Mouse (Mus musculus): Measurements from ENCODE around the gene Sdad1. TPM values are rescaled to one million over a fixed set of nuclear protein-coding genes. Genes with fewer than 3 reads are reported as not detected.

Sdad1 gene
- polyA plus RNA-seq, 1 experiment from 2014 or later, result 39.5 TPM

GRCm38 (mm10) chr5:92331122-92331521, 20.8 kb upstream of the Sdad1 start:
- 89% methylated on average over 12 of the region's 12 CpGs for WGBS
- Histone ChIP-seq H3K4me3 (no peak overlapping the region), H3K4me1 (no peaks in the 10 kb centered on the region), H3K27me3 (ENCODE audit: insufficient read depth, poor library complexity, severe bottlenecking) (no peaks in the 10 kb centered on the region), H3K27ac (no peak overlapping the region), H3K36me3 (no peaks in the 10 kb centered on the region), H3K9me3 (no peaks in the 10 kb centered on the region)
- DNase-seq (ENCODE audit: low spot score), result no peak

- H3K9me3 ChIP-seq, result no peaks in the 10 kb centered on the region
- DNase-seq (ENCODE audit: low spot score), result no peak
- no peak within 1 kb of the TSS for H3K4me3 ChIP-seq
- WGBS, result 81% methylated on average over 7 of the region's 7 CpGs
- H3K27ac ChIP-seq, result no peak within 1 kb of the TSS
- no peaks in the 10 kb centered on the region for H3K4me1 ChIP-seq
- H3K27me3 ChIP-seq (ENCODE audit: insufficient read depth, poor library complexity, severe bottlenecking), result no peaks in the 10 kb centered on the region
- H3K36me3 ChIP-seq, result no peaks in the 10 kb centered on the region
Measured at GRCm38 (mm10) chr5:92327929-92328328, 17.6 kb upstream of the Sdad1 start, which contains the start of gene Cxcl9. TSS of gene Cxcl9 (minus strand) at chr5:92328079.

GRCm38 (mm10) chr5:92327367-92327766, 17.1 kb upstream of the Sdad1 start:
- H3K36me3 ChIP-seq, result no peaks in the 10 kb centered on the region
- WGBS, result 74% methylated on average over 6 of the region's 6 CpGs
- H3K27ac ChIP-seq, result no peak overlapping the region
- no peaks in the 10 kb centered on the region for H3K27me3 ChIP-seq (ENCODE audit: insufficient read depth, poor library complexity, severe bottlenecking)
- no peaks in the 10 kb centered on the region for H3K9me3 ChIP-seq
- no peak for DNase-seq (ENCODE audit: low spot score)
- no peak overlapping the region for H3K4me3 ChIP-seq
- no peaks in the 10 kb centered on the region for H3K4me1 ChIP-seq

- Histone ChIP-seq H3K36me3 (no peaks in the 10 kb centered on the region), H3K27me3 (ENCODE audit: insufficient read depth, poor library complexity, severe bottlenecking) (no peaks in the 10 kb centered on the region), H3K27ac (no peak overlapping the region), H3K4me1 (no peaks in the 10 kb centered on the region), H3K9me3 (no peaks in the 10 kb centered on the region), H3K4me3 (no peak overlapping the region)
- no peak for DNase-seq (ENCODE audit: low spot score)
- WGBS, result 65% methylated on average over 5 of the region's 5 CpGs
Measured at GRCm38 (mm10) chr5:92323264-92323663, 13.0 kb upstream of the Sdad1 start.

- Histone ChIP-seq H3K9me3 (no peaks in the 10 kb centered on the region), H3K4me1 (no peaks in the 10 kb centered on the region), H3K27me3 (ENCODE audit: insufficient read depth, poor library complexity, severe bottlenecking) (no peaks in the 10 kb centered on the region), H3K27ac (no peak overlapping the region), H3K4me3 (no peak overlapping the region), H3K36me3 (no peaks in the 10 kb centered on the region)
- WGBS, result 77% methylated on average over 4 of the region's 4 CpGs
- no peak for DNase-seq (ENCODE audit: low spot score)
Measured at GRCm38 (mm10) chr5:92322612-92323011, 12.3 kb upstream of the Sdad1 start.

- H3K27ac ChIP-seq, result no peak overlapping the region
- no peaks in the 10 kb centered on the region for H3K36me3 ChIP-seq
- H3K9me3 ChIP-seq, result no peaks in the 10 kb centered on the region
- DNase-seq (ENCODE audit: low spot score), result no peak
- H3K4me1 ChIP-seq, result no peaks in the 10 kb centered on the region
- 66% methylated on average over 8 of the region's 8 CpGs for WGBS
- no peaks in the 10 kb centered on the region for H3K27me3 ChIP-seq (ENCODE audit: insufficient read depth, poor library complexity, severe bottlenecking)
- H3K4me3 ChIP-seq, result no peak overlapping the region
Measured at GRCm38 (mm10) chr5:92321631-92322400, 11.5 kb upstream of the Sdad1 start.

GRCm38 (mm10) chr5:92318596-92318995, 8.3 kb upstream of the Sdad1 start:
- Histone ChIP-seq H3K27ac (no peak overlapping the region), H3K4me1 (no peaks in the 10 kb centered on the region), H3K27me3 (ENCODE audit: insufficient read depth, poor library complexity, severe bottlenecking) (no peaks in the 10 kb centered on the region), H3K9me3 (no peaks in the 10 kb centered on the region), H3K36me3 (no peaks in the 10 kb centered on the region), H3K4me3 (no peak overlapping the region)
- WGBS, result 90% methylated on average over 14 of the region's 14 CpGs
- no peak for DNase-seq (ENCODE audit: low spot score)

- H3K4me3 ChIP-seq, result no peak overlapping the region
- H3K27ac ChIP-seq, result no peak overlapping the region
- no peaks in the 10 kb centered on the region for H3K9me3 ChIP-seq
- WGBS, result 85% methylated on average over 7 of the region's 7 CpGs
- H3K27me3 ChIP-seq (ENCODE audit: insufficient read depth, poor library complexity, severe bottlenecking), result no peaks in the 10 kb centered on the region
- H3K4me1 ChIP-seq, result no peaks in the 10 kb centered on the region
- H3K36me3 ChIP-seq, result no peaks in the 10 kb centered on the region
- DNase-seq (ENCODE audit: low spot score), result no peak
Measured at GRCm38 (mm10) chr5:92318119-92318518, 7.8 kb upstream of the Sdad1 start.

- H3K27ac ChIP-seq, result no peak overlapping the region
- H3K4me3 ChIP-seq, result no peak overlapping the region
- no peaks in the 10 kb centered on the region for H3K9me3 ChIP-seq
- WGBS, result 63% methylated on average over 7 of the region's 7 CpGs
- no peaks in the 10 kb centered on the region for H3K36me3 ChIP-seq
- H3K4me1 ChIP-seq, result peaks cover 6% of the 10 kb centered on the region
- no peak for DNase-seq (ENCODE audit: low spot score)
- no peaks in the 10 kb centered on the region for H3K27me3 ChIP-seq (ENCODE audit: insufficient read depth, poor library complexity, severe bottlenecking)
Measured at GRCm38 (mm10) chr5:92313776-92314175, 3.5 kb upstream of the Sdad1 start.

GRCm38 (mm10) chr5:92312046-92312715, 1.9 kb upstream of the Sdad1 start:
- peak; percentile 84 for DNase-seq (ENCODE audit: low spot score)
- H3K4me3 ChIP-seq, result no peak overlapping the region
- H3K9me3 ChIP-seq, result no peaks in the 10 kb centered on the region
- H3K36me3 ChIP-seq, result no peaks in the 10 kb centered on the region; the same call in 1 of the 2 replicates
- WGBS, result 17% methylated on average over 13 of the region's 13 CpGs
- H3K4me1 ChIP-seq, result peaks cover 13% of the 10 kb centered on the region
- no peaks in the 10 kb centered on the region for H3K27me3 ChIP-seq (ENCODE audit: insufficient read depth, poor library complexity, severe bottlenecking)
- no peak overlapping the region for H3K27ac ChIP-seq

- 69% methylated on average over 3 of the region's 3 CpGs for WGBS
Measured at GRCm38 (mm10) chr5:92304291-92304690, 6.0 kb downstream of the Sdad1 start.

GRCm38 (mm10) chr5:92302149-92302840, 8.0 kb downstream of the Sdad1 start:
- Histone ChIP-seq H3K9me3 (no peaks in the 10 kb centered on the region), H3K4me3 (no peak overlapping the region), H3K27me3 (ENCODE audit: insufficient read depth, poor library complexity, severe bottlenecking) (no peaks in the 10 kb centered on the region), H3K36me3 (peaks cover 94% of the 10 kb centered on the region), H3K4me1 (no peaks in the 10 kb centered on the region), H3K27ac (no peak overlapping the region)
- no peak for DNase-seq (ENCODE audit: low spot score)
- WGBS, result 91% methylated on average over 13 of the region's 13 CpGs

More at GRCm38 (mm10) chr5:92304291-92304690, 6.0 kb downstream of the Sdad1 start:
- H3K9me3 ChIP-seq, result no peaks in the 10 kb centered on the region
- no peak overlapping the region for H3K4me3 ChIP-seq
- no peak overlapping the region for H3K27ac ChIP-seq
- no peaks in the 10 kb centered on the region for H3K27me3 ChIP-seq (ENCODE audit: insufficient read depth, poor library complexity, severe bottlenecking)
- DNase-seq (ENCODE audit: low spot score), result no peak
- H3K4me1 ChIP-seq, result peaks cover 9% of the 10 kb centered on the region
- H3K36me3 ChIP-seq, result peaks cover 76% of the 10 kb centered on the region

GRCm38 (mm10) chr5:92294525-92294924, 15.8 kb downstream of the Sdad1 start:
- no peak for DNase-seq (ENCODE audit: low spot score)
- H3K36me3 ChIP-seq, result peaks cover 97% of the 10 kb centered on the region
- H3K4me3 ChIP-seq, result no peak overlapping the region
- H3K4me1 ChIP-seq, result no peaks in the 10 kb centered on the region
- H3K9me3 ChIP-seq, result no peaks in the 10 kb centered on the region
- 86% methylated on average over 2 of the region's 2 CpGs for WGBS
- no peak overlapping the region for H3K27ac ChIP-seq
- H3K27me3 ChIP-seq (ENCODE audit: insufficient read depth, poor library complexity, severe bottlenecking), result no peaks in the 10 kb centered on the region
